Mouse (Mus musculus) ES-E14 (cell line): ENCODE measurements around the gene Cars2.

Experiments used
- CHD2 ChIP-seq: IDR thresholded peaks from 2 replicates; pipeline ENCODE4 v1.6.1; 2014; ENCODE audit warnings: mild to moderate bottlenecking, low read depth, low read length, inconsistent platforms
- HCFC1 ChIP-seq: IDR thresholded peaks from 2 replicates; pipeline ENCODE4 v1.6.1; 2012; ENCODE audit warnings: low read length, inconsistent platforms, borderline replicate concordance; ENCODE audit not compliant: insufficient read depth
- MAFK ChIP-seq: IDR thresholded peaks from 2 replicates; pipeline ENCODE4 v1.6.1; 2014; ENCODE audit warnings: mild to moderate bottlenecking, low read depth, low read length, inconsistent platforms; ENCODE audit not compliant: insufficient read depth
- ZC3H11A ChIP-seq: IDR thresholded peaks from 2 replicates; pipeline ENCODE4 v1.6.1; 2012; ENCODE audit warnings: low read depth, mild to moderate bottlenecking, inconsistent platforms, low read length, borderline replicate concordance
- ZNF384 ChIP-seq: IDR thresholded peaks from 2 replicates; pipeline ENCODE4 v1.6.1; 2012; ENCODE audit warnings: low read depth, low read length, inconsistent platforms

DNA sequence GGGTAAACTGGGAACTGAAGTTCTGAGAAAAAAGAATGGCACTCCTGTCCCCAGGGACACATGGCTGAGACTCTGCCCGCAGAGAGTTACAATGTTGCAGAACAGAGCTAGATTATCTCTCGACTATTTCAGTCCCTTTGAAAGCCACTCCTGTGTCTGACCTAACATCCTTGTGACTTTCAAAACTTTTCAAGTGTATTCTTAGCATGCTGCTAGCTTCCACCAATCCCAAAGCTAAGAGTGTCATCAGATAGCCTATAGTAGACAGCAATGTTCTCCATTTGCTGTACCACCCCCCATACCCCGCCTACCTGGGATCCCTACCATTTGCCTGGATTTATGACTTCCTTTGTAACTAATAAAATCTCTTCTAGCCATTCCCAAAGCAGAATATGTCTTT is 68.0 kb downstream of the Cars2 start:
- TF ChIP-seq CHD2 = no peak
- no peak for TF ChIP-seq ZNF384
- no peak for TF ChIP-seq MAFK
- TF ChIP-seq HCFC1 = no peak
- no peak for TF ChIP-seq ZC3H11A
